Mouse (Mus musculus): ENCODE measurements around the gene Twf2. TPM values are rescaled to one million over a fixed set of nuclear protein-coding genes. Genes with fewer than 3 reads are reported as not detected.

Gene Twf2
- polyA plus RNA-seq, 1 experiment: 54.7 TPM

DNA sequence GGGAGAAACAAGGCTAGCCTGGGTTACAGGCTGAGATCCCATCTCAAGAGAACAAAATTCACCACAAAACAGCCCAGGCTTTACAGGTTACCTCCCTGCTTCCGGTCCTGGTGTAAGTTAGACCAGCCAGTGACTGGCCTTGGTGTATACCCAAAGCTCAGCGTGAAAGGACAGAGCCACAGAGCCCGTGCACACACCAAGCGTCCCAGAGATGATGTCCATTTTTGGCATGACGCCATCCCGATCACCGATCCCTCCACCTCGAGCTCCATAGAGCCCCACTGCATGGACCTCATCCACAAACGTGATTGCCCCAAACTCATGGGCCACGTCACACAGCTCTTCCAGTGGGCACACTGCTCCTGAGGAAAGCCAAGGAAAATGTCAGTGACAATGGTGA lies 35.0 kb downstream of the Twf2 start:
- no peak overlapping the region for H3ac ChIP-seq (ENCODE audit: control insufficient read depth, insufficient read length, low read depth)
- no peaks in the 10 kb centered on the region for H3K79me2 ChIP-seq (ENCODE audit: control insufficient read depth, insufficient read depth)
- no peaks in the 10 kb centered on the region for H3K27me3 ChIP-seq (ENCODE audit: control insufficient read depth, insufficient read depth, insufficient read length)
- H3K4me3 ChIP-seq (ENCODE audit: insufficient read depth, poor library complexity, severe bottlenecking): no peak overlapping the region
- no peaks in the 10 kb centered on the region for H3K79me3 ChIP-seq (ENCODE audit: low read depth)
- peaks cover 45% of the 10 kb centered on the region for H3K36me3 ChIP-seq (ENCODE audit: control insufficient read depth, insufficient read depth)
- TF ChIP-seq CEBPB (IDR thresholded peaks at IDR 0.05; ENCODE audit: low read depth): no peak
- no peak for TF ChIP-seq CTCF (IDR thresholded peaks at IDR 0.05; ENCODE audit: control insufficient read depth, insufficient read depth, insufficient read length)
- no peak for TF ChIP-seq FOSL1 (IDR thresholded peaks at IDR 0.05; ENCODE audit: insufficient read depth, low read length, poor library complexity, severe bottlenecking)
- TF ChIP-seq USF1 (IDR thresholded peaks at IDR 0.05; ENCODE audit: low read depth): no peak
- no peak for TF ChIP-seq MAX (IDR thresholded peaks at IDR 0.05)
- no peak for TF ChIP-seq MYOG (IDR thresholded peaks at IDR 0.05; ENCODE audit: control insufficient read depth, extremely low read depth, insufficient read length)
- TF ChIP-seq MYOD1 (IDR thresholded peaks at IDR 0.05; ENCODE audit: control insufficient read depth, insufficient read length, low read depth): no peak

- Histone ChIP-seq H3K4me3 (ENCODE audit: insufficient read depth, poor library complexity, severe bottlenecking) (no peak overlapping the region), H3K27me3 (ENCODE audit: control insufficient read depth, insufficient read depth, insufficient read length) (no peaks in the 10 kb centered on the region), H3ac (ENCODE audit: control insufficient read depth, insufficient read length, low read depth) (no peak overlapping the region), H3K79me2 (ENCODE audit: control insufficient read depth, insufficient read depth) (peaks cover 6% of the 10 kb centered on the region), H3K36me3 (ENCODE audit: control insufficient read depth, insufficient read depth) (peaks cover 43% of the 10 kb centered on the region), H3K79me3 (ENCODE audit: low read depth) (no peaks in the 10 kb centered on the region)
- TF ChIP-seq USF1 (IDR thresholded peaks at IDR 0.05; ENCODE audit: low read depth) (no peak), MYOD1 (IDR thresholded peaks at IDR 0.05; ENCODE audit: control insufficient read depth, insufficient read length, low read depth) (no peak), CEBPB (IDR thresholded peaks at IDR 0.05; ENCODE audit: low read depth) (no peak), MAX (IDR thresholded peaks at IDR 0.05) (no peak), MYOG (IDR thresholded peaks at IDR 0.05; ENCODE audit: control insufficient read depth, extremely low read depth, insufficient read length) (no peak), CTCF (IDR thresholded peaks at IDR 0.05; ENCODE audit: control insufficient read depth, insufficient read depth, insufficient read length) (no peak), FOSL1 (IDR thresholded peaks at IDR 0.05; ENCODE audit: insufficient read depth, low read length, poor library complexity, severe bottlenecking) (no peak)
Observed at GRCm38 (mm10) chr9:106241541-106242164, 38.7 kb downstream of the Twf2 start.

DNA sequence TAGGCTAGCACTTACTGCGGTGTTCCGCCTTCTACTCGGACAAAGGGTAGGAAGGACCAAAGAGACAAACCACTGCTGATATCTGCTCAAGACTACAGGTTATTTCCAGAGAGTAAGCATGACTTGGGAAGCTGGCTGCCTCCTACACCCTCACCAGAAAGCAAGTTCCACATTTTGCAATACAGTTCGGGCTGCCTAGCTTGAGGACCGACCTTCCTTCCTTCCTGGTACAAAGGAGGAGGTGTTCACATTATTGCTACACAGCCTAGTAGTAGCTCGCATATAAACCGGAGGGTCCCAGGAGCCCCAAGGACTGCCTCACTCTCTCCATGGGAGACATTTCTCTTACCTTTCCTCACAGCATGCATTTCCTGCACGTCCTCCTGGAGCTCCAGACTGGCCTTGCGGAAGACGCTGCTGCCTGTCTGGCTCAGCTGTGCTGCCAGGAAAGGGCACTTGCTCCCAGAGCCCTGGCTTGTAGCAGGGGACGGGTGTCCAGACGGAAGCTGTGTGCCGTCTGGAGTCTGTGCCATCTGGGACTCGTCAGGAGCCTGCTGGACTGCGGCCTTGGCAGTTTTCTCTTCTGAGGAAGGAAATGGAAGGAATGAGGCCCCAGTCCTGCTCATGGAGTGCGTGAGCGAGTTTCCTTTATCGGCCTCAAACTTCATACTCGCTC lies 40.0 kb downstream of the Twf2 start:
- Histone ChIP-seq H3K27me3 (ENCODE audit: control insufficient read depth, insufficient read depth, insufficient read length) (no peaks in the 10 kb centered on the region), H3K79me3 (ENCODE audit: low read depth) (peaks cover 5% of the 10 kb centered on the region), H3K79me2 (ENCODE audit: control insufficient read depth, insufficient read depth) (peaks cover 15% of the 10 kb centered on the region), H3ac (ENCODE audit: control insufficient read depth, insufficient read length, low read depth) (no peak overlapping the region), H3K4me3 (ENCODE audit: insufficient read depth, poor library complexity, severe bottlenecking) (no peak overlapping the region), H3K36me3 (ENCODE audit: control insufficient read depth, insufficient read depth) (peaks cover 40% of the 10 kb centered on the region)
- TF ChIP-seq MYOG (IDR thresholded peaks at IDR 0.05; ENCODE audit: control insufficient read depth, extremely low read depth, insufficient read length) (no peak), FOSL1 (IDR thresholded peaks at IDR 0.05; ENCODE audit: insufficient read depth, low read length, poor library complexity, severe bottlenecking) (no peak), MAX (IDR thresholded peaks at IDR 0.05) (no peak)

GRCm38 (mm10) chr9:106249550-106249949 lies 46.6 kb downstream of the Twf2 start:
- H3ac ChIP-seq (ENCODE audit: control insufficient read depth, insufficient read length, low read depth): no peak overlapping the region
- H3K36me3 ChIP-seq (ENCODE audit: control insufficient read depth, insufficient read depth): peaks cover 5% of the 10 kb centered on the region
- no peak overlapping the region for H3K4me3 ChIP-seq (ENCODE audit: insufficient read depth, poor library complexity, severe bottlenecking)
- H3K27me3 ChIP-seq (ENCODE audit: control insufficient read depth, insufficient read depth, insufficient read length): no peaks in the 10 kb centered on the region
- peaks cover 5% of the 10 kb centered on the region for H3K79me3 ChIP-seq (ENCODE audit: low read depth)
- peaks cover 15% of the 10 kb centered on the region for H3K79me2 ChIP-seq (ENCODE audit: control insufficient read depth, insufficient read depth)
- TF ChIP-seq CTCF (IDR thresholded peaks at IDR 0.05; ENCODE audit: control insufficient read depth, insufficient read depth, insufficient read length): no peak
- no peak for TF ChIP-seq MYOD1 (IDR thresholded peaks at IDR 0.05; ENCODE audit: control insufficient read depth, insufficient read length, low read depth)
- no peak for TF ChIP-seq MYOG (IDR thresholded peaks at IDR 0.05; ENCODE audit: control insufficient read depth, extremely low read depth, insufficient read length)
- TF ChIP-seq CEBPB (IDR thresholded peaks at IDR 0.05; ENCODE audit: low read depth): no peak
- no peak for TF ChIP-seq USF1 (IDR thresholded peaks at IDR 0.05; ENCODE audit: low read depth)
- TF ChIP-seq FOSL1 (IDR thresholded peaks at IDR 0.05; ENCODE audit: insufficient read depth, low read length, poor library complexity, severe bottlenecking): no peak
- no peak for TF ChIP-seq MAX (IDR thresholded peaks at IDR 0.05)

DNA sequence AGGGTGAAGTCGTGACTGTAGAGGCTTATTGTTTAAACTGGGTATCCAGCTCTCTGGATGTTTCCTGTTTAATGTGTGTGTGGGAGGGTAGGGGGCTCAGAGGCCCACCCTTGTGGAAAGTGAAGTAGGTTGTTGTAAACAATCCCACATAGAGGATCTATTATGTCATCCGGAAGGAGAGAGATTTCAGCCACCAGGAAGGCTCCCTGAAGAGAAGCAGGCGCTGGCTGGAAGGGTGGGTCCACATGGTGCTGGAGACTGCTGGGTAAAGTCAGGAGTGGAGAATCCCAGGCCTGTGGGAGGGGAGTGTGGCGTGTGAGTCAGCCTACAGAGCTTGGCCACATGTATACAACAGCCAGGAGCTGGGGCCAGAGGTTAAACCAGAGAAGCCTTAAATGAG lies 47.3 kb downstream of the Twf2 start:
- peaks cover 5% of the 10 kb centered on the region for H3K79me3 ChIP-seq (ENCODE audit: low read depth)
- no peak overlapping the region for H3K4me3 ChIP-seq (ENCODE audit: insufficient read depth, poor library complexity, severe bottlenecking)
- TF ChIP-seq CEBPB (IDR thresholded peaks at IDR 0.05; ENCODE audit: low read depth) (no peak), MYOD1 (IDR thresholded peaks at IDR 0.05; ENCODE audit: control insufficient read depth, insufficient read length, low read depth) (no peak), MYOG (IDR thresholded peaks at IDR 0.05; ENCODE audit: control insufficient read depth, extremely low read depth, insufficient read length) (no peak), USF1 (IDR thresholded peaks at IDR 0.05; ENCODE audit: low read depth) (no peak), CTCF (IDR thresholded peaks at IDR 0.05; ENCODE audit: control insufficient read depth, insufficient read depth, insufficient read length) (no peak), MAX (IDR thresholded peaks at IDR 0.05) (no peak)
- H3K79me2 ChIP-seq (ENCODE audit: control insufficient read depth, insufficient read depth): peaks cover 15% of the 10 kb centered on the region
- no peak overlapping the region for H3ac ChIP-seq (ENCODE audit: control insufficient read depth, insufficient read length, low read depth)
- no peaks in the 10 kb centered on the region for H3K36me3 ChIP-seq (ENCODE audit: control insufficient read depth, insufficient read depth)
- no peaks in the 10 kb centered on the region for H3K27me3 ChIP-seq (ENCODE audit: control insufficient read depth, insufficient read depth, insufficient read length)

Data from C2C12 (cell line).